ENCODE assay signal across 8 mouse cellular contexts in the genomic region with DNA sequence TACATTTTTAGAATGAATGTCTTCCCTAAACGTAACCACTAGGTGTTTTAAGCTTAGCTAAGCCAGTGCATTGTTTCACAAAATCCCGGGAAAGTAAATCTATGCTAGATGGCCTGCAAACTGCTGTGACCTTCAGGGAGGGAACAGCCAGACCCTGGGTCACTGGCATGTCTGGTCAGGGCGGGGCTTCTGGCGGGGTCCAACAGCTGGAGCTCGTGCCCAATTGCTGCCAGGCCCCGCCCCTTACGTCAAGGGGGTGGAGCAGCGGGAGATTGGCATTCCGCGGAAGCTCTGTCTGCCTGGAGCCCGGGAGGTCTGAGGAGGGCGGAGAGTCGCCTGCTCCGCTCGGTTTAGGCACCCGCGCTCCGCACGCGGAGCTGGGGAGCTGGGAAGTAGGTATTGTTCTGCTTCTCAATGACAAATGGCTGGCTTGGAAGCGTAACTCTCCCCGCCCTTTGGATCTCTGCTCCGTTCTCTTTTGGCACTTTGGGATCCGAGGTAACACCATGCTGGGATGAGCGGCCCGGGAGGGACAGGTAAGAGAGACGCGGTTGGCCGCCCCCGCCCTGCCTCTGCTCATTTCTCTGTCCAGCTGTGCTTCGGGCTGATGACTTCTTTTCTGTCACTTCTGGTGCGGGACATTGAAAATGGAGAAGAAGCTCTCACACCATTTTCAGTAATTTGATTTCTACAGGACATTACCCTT. TPM values are rescaled to one million over a fixed set of nuclear protein-coding genes. Genes with fewer than 3 reads are reported as not detected.
DNase-seq lines count a peak whose midpoint lies in the region; ATAC-seq and TF ChIP-seq lines count a peak whose summit lies in the region.

No protein-coding gene starts in this region.

- peak; percentile 94 for DNase-seq in brain, embryonic 14.5 days (ENCODE audit: low read depth)
- peak; percentile 88 for DNase-seq in liver, adult 2 months (ENCODE audit: extremely low read depth, low read depth, low spot score)
- DNase-seq in splenic B cell, adult 2 months (ENCODE audit: low read depth, low spot score): peak; percentile 91

- no peak for TF ChIP-seq CTCF in C2C12 (IDR thresholded peaks at IDR 0.05; ENCODE audit: control insufficient read depth, insufficient read depth, insufficient read length)
- peak; percentile 13; the same call in 1 of the 2 replicates for TF ChIP-seq CTCF in brain, embryonic 14.5 days (IDR thresholded peaks at IDR 0.05; ENCODE audit: borderline replicate concordance, extremely low read depth, insufficient read depth, insufficient read length)
- TF ChIP-seq CTCF in liver, adult 2 months (IDR thresholded peaks at IDR 0.05; ENCODE audit: low read depth, low read length): 0 out of 2 replicates have a peak, but pooled peaks have one; percentile 1

- peaks cover 37% of the 10 kb centered on the region for H3K4me1 ChIP-seq in erythroblast, embryonic 14.5 days (ENCODE audit: control insufficient read depth)
- peaks cover 6% of the 10 kb centered on the region; the same call in 1 of the 2 replicates for H3K4me1 ChIP-seq in heart, embryonic 11.5 days (ENCODE audit: control insufficient read depth, insufficient read depth, low read length)
- H3K4me1 ChIP-seq in kidney, embryonic 16.5 days (ENCODE audit: insufficient read depth, low read length): peaks cover 15% of the 10 kb centered on the region
- H3K4me1 ChIP-seq in liver, adult 2 months (ENCODE audit: control insufficient read depth, insufficient read depth, low read length): peaks cover 3% of the 10 kb centered on the region; the same call in 1 of the 2 replicates

- ATAC-seq in heart, embryonic 11.5 days (replicated peaks; ENCODE audit: insufficient number of reproducible peaks, low FRiP score, low TSS enrichment): peak; percentile 96
- ATAC-seq in kidney, embryonic 16.5 days (ENCODE audit: low FRiP score, low TSS enrichment): peak; percentile 99

- H3K4me2 ChIP-seq in heart, embryonic 11.5 days: peak overlapping the region; percentile 78
- H3K4me2 ChIP-seq in kidney, embryonic 16.5 days (replicated peaks; ENCODE audit: low read depth, low read length): peak overlapping the region; percentile 78
- peak overlapping the region; percentile 94 for H3K4me2 ChIP-seq in myocyte (ENCODE audit: low read depth)

- no peaks in the 10 kb centered on the region for H3K9me3 ChIP-seq in erythroblast, embryonic 14.5 days (ENCODE audit: control insufficient read depth, low read length)
- H3K9me3 ChIP-seq in heart, embryonic 11.5 days (replicated peaks; ENCODE audit: control insufficient read depth, low read length): no peaks in the 10 kb centered on the region
- no peaks in the 10 kb centered on the region for H3K9me3 ChIP-seq in kidney, embryonic 16.5 days (ENCODE audit: low read length)

- H3K27ac ChIP-seq in heart, embryonic 11.5 days (ENCODE audit: low read depth, low read length): peak overlapping the region; percentile 17; the same call in 1 of the 2 replicates
- peak overlapping the region; percentile 72 for H3K27ac ChIP-seq in kidney, embryonic 16.5 days (ENCODE audit: low read length)
- H3K27ac ChIP-seq in liver, adult 2 months (replicated peaks; ENCODE audit: insufficient read depth, low read depth, low read length): peak overlapping the region; percentile 71

- no peaks in the 10 kb centered on the region for H3K27me3 ChIP-seq in C2C12 (ENCODE audit: control insufficient read depth, insufficient read depth, insufficient read length)
- H3K27me3 ChIP-seq in erythroblast, embryonic 14.5 days (ENCODE audit: control insufficient read depth): no peaks in the 10 kb centered on the region
- H3K27me3 ChIP-seq in heart, embryonic 11.5 days (ENCODE audit: control insufficient read depth, insufficient read depth, low read length): no peaks in the 10 kb centered on the region
- no peaks in the 10 kb centered on the region for H3K27me3 ChIP-seq in kidney, embryonic 16.5 days (ENCODE audit: insufficient read depth, low read length)
- H3K27me3 ChIP-seq in liver, adult 2 months (ENCODE audit: control insufficient read depth, insufficient read depth, low read length): no peaks in the 10 kb centered on the region
- no peaks in the 10 kb centered on the region for H3K27me3 ChIP-seq in myocyte (ENCODE audit: control insufficient read depth, insufficient read depth, insufficient read length)
- no peaks in the 10 kb centered on the region for H3K27me3 ChIP-seq in splenic B cell, adult 2 months (ENCODE audit: control insufficient read depth, insufficient read depth, low read length, poor library complexity, severe bottlenecking)

- under 1% methylated on average over 32 of the region's 32 CpGs for WGBS in heart, embryonic 11.5 days (ENCODE audit: insufficient replicate concordance)
- WGBS in kidney, embryonic 16.5 days: under 1% methylated on average over 32 of the region's 32 CpGs
- under 1% methylated on average over 32 of the region's 32 CpGs for WGBS in liver, adult 2 months

- H3ac ChIP-seq in C2C12 (ENCODE audit: control insufficient read depth, insufficient read length, low read depth) (peak overlapping the region; percentile 43), myocyte (ENCODE audit: control insufficient read depth, insufficient read length) (no peak overlapping the region)

- H3K79me3 ChIP-seq in C2C12 (ENCODE audit: low read depth): peaks cover 11% of the 10 kb centered on the region

- H3K36me3 ChIP-seq in C2C12 (ENCODE audit: control insufficient read depth, insufficient read depth): no peaks in the 10 kb centered on the region
- H3K36me3 ChIP-seq in erythroblast, embryonic 14.5 days (ENCODE audit: control insufficient read depth): peaks cover 3% of the 10 kb centered on the region; the same call in 1 of the 2 replicates
- H3K36me3 ChIP-seq in heart, embryonic 11.5 days (ENCODE audit: control insufficient read depth, insufficient read depth, low read length): no peaks in the 10 kb centered on the region
- no peaks in the 10 kb centered on the region for H3K36me3 ChIP-seq in kidney, embryonic 16.5 days (ENCODE audit: insufficient read depth, low read length)
- no peaks in the 10 kb centered on the region for H3K36me3 ChIP-seq in liver, adult 2 months (ENCODE audit: control insufficient read depth, insufficient read depth, low read length)
- H3K36me3 ChIP-seq in myocyte (ENCODE audit: control insufficient read depth, insufficient read depth): no peaks in the 10 kb centered on the region
- no peaks in the 10 kb centered on the region for H3K36me3 ChIP-seq in splenic B cell, adult 2 months (ENCODE audit: control insufficient read depth, insufficient read depth, low read length, poor library complexity, severe bottlenecking)

- peak overlapping the region; percentile 75 for H3K9ac ChIP-seq in heart, embryonic 11.5 days (ENCODE audit: low read depth, low read length)
- peak overlapping the region; percentile 72 for H3K9ac ChIP-seq in kidney, embryonic 16.5 days (replicated peaks; ENCODE audit: low read length)
- H3K9ac ChIP-seq in liver, adult 2 months (ENCODE audit: low read depth, low read length): peak overlapping the region; percentile 80

- H3K4me3 ChIP-seq in C2C12 (ENCODE audit: insufficient read depth, poor library complexity, severe bottlenecking) (peak overlapping the region; percentile 59), myocyte (peak overlapping the region; percentile 60)
- H3K4me3 ChIP-seq in erythroblast, embryonic 14.5 days (replicated peaks): peak overlapping the region; percentile 85
- H3K4me3 ChIP-seq in heart, embryonic 11.5 days (ENCODE audit: low read depth, low read length): peak overlapping the region; percentile 73
- peak overlapping the region; percentile 63 for H3K4me3 ChIP-seq in kidney, embryonic 16.5 days (ENCODE audit: low read length)
- H3K4me3 ChIP-seq in liver, adult 2 months (ENCODE audit: insufficient read depth, low read depth, low read length): peak overlapping the region; percentile 76

- H3K79me2 ChIP-seq in C2C12 (ENCODE audit: control insufficient read depth, insufficient read depth) (peaks cover 22% of the 10 kb centered on the region), myocyte (ENCODE audit: control insufficient read depth, insufficient read depth) (no peaks in the 10 kb centered on the region)
- peaks cover 3% of the 10 kb centered on the region; the same call in 1 of the 2 replicates for H3K79me2 ChIP-seq in liver, adult 2 months (ENCODE audit: control insufficient read depth, insufficient read depth, low read length)

- TF ChIP-seq POLR2A in brain, embryonic 14.5 days (IDR thresholded peaks at IDR 0.05; ENCODE audit: borderline replicate concordance, extremely low read depth, insufficient read depth, insufficient read length, poor library complexity, severe bottlenecking): peak; percentile 50; the same call in 1 of the 2 replicates
- TF ChIP-seq POLR2A in liver, adult 2 months (IDR thresholded peaks at IDR 0.05; ENCODE audit: extremely low read depth, insufficient read depth, low read length): peak; percentile 97
- TF ChIP-seq POLR2A in myocyte (IDR thresholded peaks at IDR 0.05; ENCODE audit: insufficient read length, low read depth): peak; percentile 83

TF ChIP-seq in C2C12, 6 proteins besides CTCF, POLR2A, EP300 and RAD21:
- TF ChIP-seq MYOG (IDR thresholded peaks at IDR 0.05; ENCODE audit: control insufficient read depth, extremely low read depth, insufficient read length): no peak
- no peak for TF ChIP-seq FOSL1 (IDR thresholded peaks at IDR 0.05; ENCODE audit: insufficient read depth, low read length, poor library complexity, severe bottlenecking)
- TF ChIP-seq MAX (IDR thresholded peaks at IDR 0.05): peak; percentile 79
- no peak for TF ChIP-seq USF1 (IDR thresholded peaks at IDR 0.05; ENCODE audit: low read depth)

TF ChIP-seq in myocyte, 11 proteins besides CTCF, POLR2A, EP300 and RAD21 (continues in another document):
- TF ChIP-seq SRF (IDR thresholded peaks at IDR 0.05; ENCODE audit: control insufficient read depth, insufficient read length, low read depth) (no peak), MYOG (IDR thresholded peaks at IDR 0.05; ENCODE audit: control insufficient read depth in 1 of 3, insufficient read depth in 1 of 3, insufficient read length in 2 of 3, low read depth in 2 of 3) (peak; percentile 43 to 79 (median 60)), MYOD1 (IDR thresholded peaks at IDR 0.05; ENCODE audit: control insufficient read depth in 1 of 3, insufficient read length in 2 of 3, low read depth in 2 of 3) (peak in 2 of 3 experiments; percentile 43 to 72), POLR2AphosphoS2 (IDR thresholded peaks at IDR 0.05; ENCODE audit: insufficient read length, low read depth) (peak; percentile 66), USF1 (IDR thresholded peaks at IDR 0.05; ENCODE audit: low read depth) (no peak), MAX (IDR thresholded peaks at IDR 0.05; ENCODE audit: low read depth) (no peak)

RNA-seq across cellular contexts. Expression of gene Commd8, which starts 35.2 kb away (rescaled TPM):
- 26.4 TPM for polyA plus RNA-seq in C2C12 (2012; fragmentation: generic; extraction: Trizol)
- 42.7 and 55.6 TPM in 2 replicates for polyA plus RNA-seq in brain, embryonic 14.5 days (2012; rRNA removed)
- 0.12 and 0.59 TPM in 2 replicates for polyA plus RNA-seq in erythroblast, embryonic 14.5 days (2012)
- 130 and 131 TPM in 2 replicates for polyA plus RNA-seq in heart, embryonic 11.5 days (2014; fragmentation: Nextera tagmentation; extraction: Ambion mirVana)
- polyA plus RNA-seq in kidney, embryonic 16.5 days (2015; fragmentation: Nextera tagmentation; extraction: Ambion mirVana): 138 and 144 TPM in 2 replicates
- 13.8 and 15.2 TPM in 2 replicates for total RNA-seq in liver, adult 2 months (2014; rRNA removed)
- polyA plus RNA-seq in liver, adult 2 months (2012; rRNA removed): 2.3 and 3.1 TPM in 2 replicates
- polyA plus RNA-seq in myocyte (2012; fragmentation: generic; extraction: Trizol): 19.8 TPM

Comparison
In these comparisons a context has a peak if more than half of its experiments do, and no peak if none do; other contexts are left out.
1. Peak in every context shown above with its lines: DNase-seq, ATAC-seq, H3K4me3 ChIP-seq and H3K27ac ChIP-seq.
2. H3K27ac ChIP-seq: peak in every context shown above with its lines; median percentile 72 in kidney, embryonic 16.5 days; 71 in liver, adult 2 months; 17 in heart, embryonic 11.5 days.